Mouse (Mus musculus) testis, postnatal 14 days (tissue): ENCODE measurements around the gene Pdlim1.
A peak's percentile ranks its signal among the peaks of the same experiment; 100 is the strongest.
"Not testable (repeated sequence)": the region's sequence is repeated elsewhere in the genome, so short reads cannot be mapped to it uniquely, and the experiment has no call there.

Source experiments
- DNase-seq: peaks from one replicate; pipeline ENCODE4 v3.0.0; 2021; ENCODE audit warnings: low spot score

Pdlim1 gene

GRCm38 (mm10) chr19:40240838-40241689, 30.6 kb downstream of the Pdlim1 start:
- DNase-seq = no peak

GRCm38 (mm10) chr19:40240360-40240759, 31.3 kb downstream of the Pdlim1 start:
- no peak for DNase-seq

GRCm38 (mm10) chr19:40238175-40238850, 33.3 kb downstream of the Pdlim1 start:
- DNase-seq = no peak

GRCm38 (mm10) chr19:40232560-40232959, 39.1 kb downstream of the Pdlim1 start:
- DNase-seq = no peak

- DNase-seq = no peak
These were observed 39.7 kb downstream of the Pdlim1 start for GRCm38 (mm10) chr19:40231825-40232541.

- no peak for DNase-seq
These were observed 40.4 kb downstream of the Pdlim1 start for GRCm38 (mm10) chr19:40231074-40231738.

- no peak for DNase-seq
These were observed 45.0 kb downstream of the Pdlim1 start for GRCm38 (mm10) chr19:40226516-40227151.

- DNase-seq = no peak
These were observed 45.9 kb downstream of the Pdlim1 start for GRCm38 (mm10) chr19:40225761-40226110.

- peak; percentile 22 for DNase-seq
These were observed 46.4 kb downstream of the Pdlim1 start for GRCm38 (mm10) chr19:40225102-40225760.

- not testable (repeated sequence) for DNase-seq
These were observed 49.3 kb downstream of the Pdlim1 start for GRCm38 (mm10) chr19:40222307-40222706.

GRCm38 (mm10) chr19:40220878-40221277, 50.8 kb downstream of the Pdlim1 start:
- no peak for DNase-seq

GRCm38 (mm10) chr19:40202947-40203346, 68.7 kb downstream of the Pdlim1 start:
- not testable (repeated sequence) for DNase-seq

GRCm38 (mm10) chr19:40190596-40190995, 81.0 kb downstream of the Pdlim1 start:
- DNase-seq = no peak

GRCm38 (mm10) chr19:40187160-40187559, 84.5 kb downstream of the Pdlim1 start, which contains the start of gene Cyp2c70:
Gene Cyp2c70, minus strand, starts transcription at chr19:40187333.
- DNase-seq = no peak

GRCm38 (mm10) chr19:40183600-40183999, 88.0 kb downstream of the Pdlim1 start:
- no peak for DNase-seq

GRCm38 (mm10) chr19:40178311-40178710, 93.3 kb downstream of the Pdlim1 start:
- no peak for DNase-seq
